Mouse (Mus musculus) cortical plate, adult 2 months (tissue): Measurements from ENCODE around the gene Bud23. TPM values are rescaled to one million over a fixed set of nuclear protein-coding genes. Genes with fewer than 3 reads are reported as not detected.
A peak's percentile ranks its signal among the peaks of the same experiment; 100 is the strongest.
"Not testable (repeated sequence)": the region's sequence is repeated elsewhere in the genome, so short reads cannot be mapped to it uniquely, and the experiment has no call there.

ENCODE experiments used
- H3K27ac ChIP-seq: fragments of 200-500 bp; 2 replicates; pipeline ENCODE4 v1.5.1; 2012; ENCODE audit warnings: low read length, control low read depth, inconsistent platforms; ENCODE audit not compliant: insufficient read depth
- H3K4me1 ChIP-seq: fragments of 200-500 bp; 2 replicates; pipeline ENCODE4 v1.6.1; 2011; ENCODE audit warnings: low read length; ENCODE audit not compliant: control insufficient read depth, insufficient read depth
- H3K4me3 ChIP-seq: fragments of 200-500 bp; 2 replicates; pipeline ENCODE4 v1.5.1; 2011; ENCODE audit warnings: mild to moderate bottlenecking, low read length, control low read depth; ENCODE audit not compliant: insufficient read depth
- CTCF ChIP-seq: fragments of 200-500 bp; IDR thresholded peaks from 2 replicates; pipeline ENCODE4 v1.5.1; 2011; ENCODE audit warnings: mild to moderate bottlenecking, control low read depth, low read length; ENCODE audit not compliant: insufficient read depth; ENCODE audit errors: extremely low read depth
- POLR2A ChIP-seq: fragments of 200-500 bp; IDR thresholded peaks from 2 replicates; pipeline ENCODE4 v1.6.1; 2011; ENCODE audit warnings: mild to moderate bottlenecking, low read length, control low read depth; ENCODE audit not compliant: insufficient read depth; ENCODE audit errors: extremely low read depth
- polyA plus RNA-seq: library from polyadenylated mRNA; depleted of rRNA; stranded (reverse); fragments of >200 nt; gene quantifications from 2 replicates; pipeline ENCODE4 v1.2.3, GENCODE M21; 2012

Gene Bud23
- polyA plus RNA-seq, 1 experiment = 66.6 TPM

- no peaks in the 10 kb centered on the region for H3K4me1 ChIP-seq
- no peak for TF ChIP-seq POLR2A
- no peak for TF ChIP-seq CTCF
- no peak overlapping the region for H3K27ac ChIP-seq
- H3K4me3 ChIP-seq = no peak overlapping the region
Measured at GRCm38 (mm10) chr5:135072061-135072460, 7.3 kb upstream of the Bud23 start.

GRCm38 (mm10) chr5:135070448-135070847, 5.7 kb upstream of the Bud23 start:
- TF ChIP-seq CTCF (no peak), POLR2A (no peak)
- Histone ChIP-seq H3K4me1 (peaks cover 6% of the 10 kb centered on the region), H3K27ac (no peak overlapping the region), H3K4me3 (no peak overlapping the region)

DNA sequence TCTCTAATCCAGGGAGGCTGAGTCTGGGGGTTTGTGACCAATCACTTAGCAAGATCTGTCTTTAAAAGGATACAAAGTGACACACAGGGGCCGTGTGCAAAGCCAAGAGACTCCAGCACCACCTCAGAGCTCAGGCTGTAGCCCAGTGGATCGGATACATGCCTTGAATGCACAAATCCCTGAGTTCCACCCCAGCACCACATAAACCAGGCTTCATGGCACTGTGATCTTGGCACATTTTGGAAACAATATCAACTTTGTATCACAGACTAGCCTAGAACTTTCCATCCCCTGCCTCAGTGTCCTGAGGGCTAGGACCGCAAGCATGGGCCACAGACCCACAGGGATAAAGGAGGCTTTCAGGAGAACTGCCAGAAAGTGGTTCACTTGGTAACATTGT, 1.2 kb upstream of the Bud23 start:
- Histone ChIP-seq H3K4me3 (no peak overlapping the region), H3K4me1 (peaks cover 6% of the 10 kb centered on the region), H3K27ac (no peak overlapping the region)
- no peak for TF ChIP-seq POLR2A
- no peak for TF ChIP-seq CTCF

DNA sequence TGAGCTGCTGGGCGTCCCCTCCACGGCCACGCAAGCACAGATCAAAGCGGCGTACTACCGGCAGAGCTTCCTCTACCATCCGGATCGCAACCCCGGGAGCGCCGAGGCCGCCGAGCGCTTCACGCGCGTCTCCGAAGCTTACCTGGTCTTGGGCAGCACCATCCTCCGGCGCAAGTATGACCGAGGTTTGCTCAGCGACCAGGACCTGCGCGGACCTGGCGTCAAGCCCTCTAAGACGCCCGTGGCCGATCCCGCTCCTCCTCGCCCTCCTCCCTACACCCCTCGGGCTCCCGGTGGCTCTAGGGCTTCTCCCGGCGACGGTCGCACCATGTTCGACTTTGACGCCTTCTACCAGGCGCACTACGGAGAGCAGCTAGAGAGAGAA, 385 bp downstream of the Bud23 start:
- Histone ChIP-seq H3K4me3 (peak overlapping the region; percentile 97), H3K27ac (peak overlapping the region; percentile 81), H3K4me1 (peaks cover 6% of the 10 kb centered on the region)
- TF ChIP-seq CTCF = no peak
- TF ChIP-seq POLR2A = no peak

- H3K27ac ChIP-seq = peak within 1 kb of the TSS; percentile 81
- peak; percentile 78 for TF ChIP-seq POLR2A
- TF ChIP-seq CTCF = no peak
- H3K4me3 ChIP-seq = peak within 1 kb of the TSS; percentile 97
- peaks cover 6% of the 10 kb centered on the region for H3K4me1 ChIP-seq
Measured at GRCm38 (mm10) chr5:135063629-135064381, 954 bp downstream of the Bud23 start, which contains the start of gene Dnajc30. Gene Dnajc30, plus strand, starts transcription at chr5:135064202.

GRCm38 (mm10) chr5:135053356-135053755, 11.4 kb downstream of the Bud23 start:
- Histone ChIP-seq H3K4me3 (no peak overlapping the region), H3K27ac (no peak overlapping the region), H3K4me1 (no peaks in the 10 kb centered on the region)
- no peak for TF ChIP-seq POLR2A
- no peak for TF ChIP-seq CTCF

DNA sequence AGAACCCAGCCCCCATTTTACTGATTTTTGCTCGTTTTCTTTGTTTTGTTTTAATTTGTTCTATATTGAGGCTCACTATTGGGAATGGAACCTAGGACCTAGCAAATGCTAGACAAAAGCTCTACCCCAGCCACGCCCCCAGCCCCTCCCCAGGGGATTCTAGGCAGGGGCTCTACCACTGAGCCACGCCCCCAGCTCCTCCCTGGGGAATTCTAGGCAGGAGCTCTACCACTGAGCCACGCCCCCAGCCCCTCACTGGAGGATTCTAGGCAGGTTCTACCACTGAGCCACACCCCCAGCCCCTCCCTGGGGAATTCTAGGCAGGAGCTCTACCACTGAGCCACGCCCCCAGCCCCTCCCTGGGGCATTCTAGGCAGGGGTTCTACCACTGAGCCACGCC, 15.5 kb downstream of the Bud23 start:
- not testable (repeated sequence) for H3K4me3 ChIP-seq, H3K27ac ChIP-seq, H3K4me1 ChIP-seq

DNA sequence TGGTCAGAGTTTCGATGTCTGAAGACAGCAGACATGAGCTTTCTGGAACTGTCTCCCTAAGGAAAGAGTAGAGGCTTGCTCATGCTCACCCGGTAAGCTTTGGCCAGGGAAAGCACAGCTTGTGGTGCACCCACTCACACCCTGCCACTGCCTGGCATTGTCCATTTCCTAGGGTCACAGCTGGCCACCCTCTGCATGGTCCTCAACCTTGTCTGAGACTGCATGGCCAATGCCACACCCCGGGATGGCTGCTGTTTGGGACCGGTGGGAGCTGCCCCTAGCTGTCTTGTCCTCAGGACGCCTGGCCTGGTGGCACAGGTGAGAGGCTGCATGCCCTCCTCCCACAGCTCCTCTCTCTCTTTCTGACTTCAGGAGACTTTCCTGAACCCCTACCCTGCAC, 16.2 kb downstream of the Bud23 start:
- Histone ChIP-seq H3K4me1 (no peaks in the 10 kb centered on the region), H3K27ac (no peak overlapping the region), H3K4me3 (no peak overlapping the region)
- TF ChIP-seq CTCF = no peak
- no peak for TF ChIP-seq POLR2A

- Histone ChIP-seq H3K27ac (no peak overlapping the region), H3K4me3 (no peak overlapping the region), H3K4me1 (peaks cover 4% of the 10 kb centered on the region)
- no peak for TF ChIP-seq POLR2A
- TF ChIP-seq CTCF = no peak
Measured at GRCm38 (mm10) chr5:135044575-135044974, 20.2 kb downstream of the Bud23 start.

GRCm38 (mm10) chr5:135042105-135042788, 22.5 kb downstream of the Bud23 start:
- no peak overlapping the region for H3K27ac ChIP-seq
- H3K4me1 ChIP-seq = peaks cover 8% of the 10 kb centered on the region
- TF ChIP-seq POLR2A (no peak), CTCF (no peak)
- H3K4me3 ChIP-seq = no peak overlapping the region
